Mouse (Mus musculus) left cerebral cortex, postnatal 10 days (tissue): ENCODE data around the gene Fam104a. TPM values are rescaled to one million over a fixed set of nuclear protein-coding genes. Genes with fewer than 3 reads are reported as not detected.

Experiments used
- DNase-seq, 2 experiments: peaks; one replicate each; pipeline ENCODE4 v3.0.0; 2021 to 2022; ENCODE audit warnings: low spot score in 2 of 2, mixed read lengths in 1 of 2; ENCODE audit errors: extremely low spot score in 1 of 2
- intact Hi-C: fragments of 180-260 bp; cut with DNase I; formaldehyde crosslinking; loops from one replicate; pipeline ENCODE4 v1.15.1; 2025
- total RNA-seq, 2 experiments: library from RNA; stranded (reverse); gene quantifications; 2 replicates each; pipeline ENCODE4 v1.2.3; 2021

Fam104a gene
- total RNA-seq, 2 experiments from 2014 or later = 24.2 to 25.0 TPM

DNA sequence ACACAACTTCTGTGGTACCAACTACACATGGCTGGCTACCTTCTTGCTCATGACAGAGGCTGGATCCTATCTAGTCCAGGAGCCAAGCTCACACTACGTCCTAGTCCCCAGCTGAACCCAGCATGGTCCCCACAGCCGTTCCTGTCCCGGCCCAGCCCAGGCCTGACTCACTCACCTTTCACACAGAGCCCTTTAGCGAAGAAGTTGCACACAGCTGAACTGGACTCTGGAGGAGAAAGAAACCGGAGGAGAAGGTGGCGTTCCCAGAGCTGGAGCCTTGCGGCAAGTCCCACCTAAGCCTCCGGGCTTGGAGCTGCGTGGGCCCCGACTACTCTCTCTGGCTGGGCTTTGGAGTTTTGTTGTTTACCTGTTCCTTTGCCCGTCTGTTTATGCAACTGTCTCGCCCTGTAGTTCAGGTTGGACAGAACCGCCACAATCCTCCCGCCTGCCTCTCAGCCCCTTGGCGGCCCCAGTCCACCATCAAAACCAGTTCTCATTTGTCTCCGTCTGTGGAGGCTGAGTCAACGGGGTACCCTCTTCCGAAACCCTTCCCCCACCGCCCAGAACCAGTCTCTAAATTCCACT lies 24.8 kb upstream of the Fam104a start:
- intact Hi-C loops = loop anchor here (10.0 kb wide), 1 partner anchor 356 kb away; the partner anchor contains the start of gene Sdk2
- DNase-seq = no peak

DNA sequence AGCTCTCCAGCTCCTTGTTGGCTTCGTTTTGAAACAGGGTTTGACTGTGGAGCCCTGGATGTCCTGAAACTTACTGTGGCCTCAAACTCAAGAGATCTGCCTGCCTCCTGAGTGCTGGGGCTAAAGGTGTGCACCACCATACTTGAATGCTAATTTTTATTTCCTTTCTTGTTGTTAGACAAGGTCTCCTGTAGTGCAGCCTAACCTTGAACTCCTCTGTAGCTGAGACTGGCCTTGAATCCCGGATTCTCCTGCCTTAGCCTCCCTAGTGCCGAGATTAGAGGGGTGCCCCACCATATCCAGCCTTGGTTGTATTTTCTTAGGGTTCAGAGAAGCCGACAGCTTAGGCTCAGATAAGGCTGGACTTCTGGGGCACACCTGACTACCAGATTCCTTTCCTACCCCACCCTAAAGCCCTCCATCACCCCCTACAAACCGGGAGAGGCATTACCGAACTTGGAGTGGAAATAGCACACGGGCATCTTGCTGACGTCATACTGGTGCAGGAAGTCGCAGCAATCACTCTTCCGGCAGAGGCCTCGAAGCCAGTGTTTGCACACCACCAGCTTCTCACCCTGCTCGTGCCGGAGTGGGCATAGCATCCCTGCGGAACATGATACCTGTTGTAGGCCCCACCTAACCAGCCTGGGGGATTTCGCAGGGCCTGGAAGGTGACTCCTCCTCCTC lies 22.2 kb upstream of the Fam104a start:
- DNase-seq = no peak
- intact Hi-C loops = loop anchor here (10.0 kb wide), 1 partner anchor 359 kb away; the partner anchor contains the start of gene Sdk2

GRCm38 (mm10) chr11:113703758-113704157 lies 19.8 kb upstream of the Fam104a start:
- DNase-seq = peak; percentile 72 to 79
- intact Hi-C loops = loop anchor here (1.0 to 10.0 kb wide), 3 partner anchors 108 to 934 kb away; partner anchors contain the start of gene Sdk2

DNA sequence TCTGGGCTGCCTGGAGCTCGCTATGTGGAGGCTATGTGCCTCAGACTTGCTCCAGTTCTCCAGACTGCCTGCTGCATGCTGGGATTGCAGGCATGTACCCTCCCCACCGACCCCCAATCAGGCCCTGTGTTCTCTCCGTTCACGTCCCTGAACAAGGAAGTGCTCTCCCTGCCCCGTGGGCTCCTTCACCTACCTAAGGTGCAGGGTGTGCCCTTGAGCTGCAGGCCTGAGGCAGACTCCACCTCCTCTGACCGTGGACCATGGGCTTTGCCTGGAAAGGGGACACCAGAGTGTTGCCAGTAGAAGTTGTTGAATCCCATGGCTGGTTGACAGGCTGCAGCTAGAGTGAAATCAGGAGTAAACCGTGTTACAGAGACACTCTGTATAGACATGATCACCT lies 15.7 kb upstream of the Fam104a start:
- no peak for DNase-seq
- intact Hi-C loops = loop anchor here (5.0 to 10.0 kb wide), 2 partner anchors 365 to 938 kb away; partner anchors contain the start of gene Sdk2

GRCm38 (mm10) chr11:113698013-113698545 lies 14.1 kb upstream of the Fam104a start:
- peak in 1 of 2 experiments; percentile 67 for DNase-seq
- intact Hi-C loops = no loop called here

- no peak for DNase-seq
- intact Hi-C loops = no loop called here
These were observed 13.6 kb upstream of the Fam104a start for GRCm38 (mm10) chr11:113697571-113697970.

DNA sequence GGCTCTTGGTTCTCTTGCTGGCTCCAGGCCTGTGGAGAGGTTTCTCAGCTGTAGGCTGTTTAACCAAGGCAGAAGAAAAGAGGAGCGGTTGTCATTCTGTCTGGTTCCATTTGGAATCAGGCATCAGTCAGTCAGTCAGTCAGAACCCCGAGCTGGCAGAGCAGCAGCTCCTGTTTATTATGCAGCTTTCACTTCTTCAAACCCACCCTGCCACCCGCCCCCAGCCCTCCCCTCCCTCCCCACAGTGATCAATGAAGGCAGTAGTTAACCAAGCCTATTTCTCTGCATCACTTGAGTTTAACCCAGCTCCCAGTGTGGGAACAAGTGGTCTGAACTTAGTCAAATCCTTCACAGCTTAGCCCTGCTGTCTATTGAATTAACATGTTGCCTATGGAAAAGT lies 7.9 kb upstream of the Fam104a start:
- intact Hi-C loops = no loop called here
- peak in 1 of 2 experiments; percentile 2 for DNase-seq

DNA sequence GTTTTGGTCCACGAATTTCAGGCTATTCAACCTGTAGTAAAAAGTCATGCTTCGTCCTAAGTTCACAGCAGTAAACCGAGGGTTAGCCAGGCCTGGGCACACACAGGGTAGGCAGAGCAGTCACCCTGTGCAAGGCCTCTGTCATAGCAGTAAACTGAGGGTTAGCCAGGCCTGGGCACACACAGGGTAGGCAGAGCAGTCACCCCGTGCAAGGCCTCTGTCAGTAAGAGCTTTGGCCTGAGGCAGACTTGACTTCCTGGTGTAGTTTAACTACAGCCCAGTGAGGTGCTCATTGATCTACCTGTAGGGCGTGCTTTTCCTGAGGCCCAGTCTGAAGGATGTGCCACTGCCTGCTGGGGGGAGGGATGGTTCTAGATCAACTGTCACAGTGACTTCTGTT lies 7.4 kb upstream of the Fam104a start:
- intact Hi-C loops = no loop called here
- no peak for DNase-seq

DNA sequence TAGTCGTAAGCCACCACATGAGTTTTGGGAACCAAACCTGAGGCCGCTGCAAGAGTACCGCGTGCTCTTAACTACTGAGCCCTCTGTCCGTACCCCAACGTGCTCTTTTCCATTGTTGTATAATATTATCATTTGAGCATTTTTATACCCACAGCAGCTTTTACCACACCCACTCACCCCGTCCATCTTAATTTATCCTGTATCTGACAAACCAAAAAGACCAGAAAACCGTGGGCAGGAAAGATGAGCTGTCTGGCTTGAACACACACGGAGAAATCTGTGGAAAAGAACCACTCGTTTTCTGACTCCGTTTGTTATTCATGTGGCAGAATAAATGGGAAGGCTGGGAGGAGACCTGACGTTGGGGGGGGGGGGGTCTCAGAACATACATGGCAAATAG lies 6.6 kb upstream of the Fam104a start:
- DNase-seq = no peak
- intact Hi-C loops = no loop called here

- no peak for DNase-seq
- intact Hi-C loops = no loop called here
These were observed 3.1 kb upstream of the Fam104a start for GRCm38 (mm10) chr11:113687031-113687430.

DNA sequence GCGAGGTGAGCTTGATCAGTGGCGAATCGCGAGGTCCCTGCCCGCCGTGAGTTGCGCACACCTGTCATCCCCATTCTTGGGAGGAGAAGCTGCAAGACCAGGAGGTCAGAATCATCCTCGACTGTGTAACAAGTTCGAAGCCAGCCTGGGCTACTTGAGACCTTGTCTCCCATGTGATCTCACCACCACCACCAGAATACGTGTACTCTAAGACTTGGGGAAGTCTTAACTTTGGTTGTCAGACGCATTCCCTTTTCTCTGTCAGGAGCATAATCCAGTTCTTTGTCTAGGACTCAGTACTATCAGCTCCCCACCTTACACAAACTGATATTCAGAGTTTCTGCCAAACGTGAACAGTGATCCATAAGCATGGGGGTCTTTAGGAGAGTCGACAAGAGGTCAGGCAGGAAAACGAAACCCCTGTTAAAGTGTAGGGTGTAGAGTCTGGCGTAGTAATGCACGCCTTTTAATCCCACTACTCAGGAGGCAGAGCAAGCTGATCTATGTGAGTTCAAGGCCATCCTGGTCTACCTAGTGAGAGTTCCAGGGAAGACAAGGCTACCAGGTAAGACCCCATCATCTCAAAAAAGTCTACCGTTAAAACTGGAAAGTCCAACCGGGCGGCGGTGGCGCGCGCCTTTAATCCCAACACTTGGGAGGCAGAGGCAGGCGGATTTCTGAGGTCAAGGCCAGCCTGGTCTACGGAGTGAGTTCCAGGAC lies 912 bp upstream of the Fam104a start:
- DNase-seq = no peak
- intact Hi-C loops = no loop called here

GRCm38 (mm10) chr11:113683627-113683956 lies 363 bp downstream of the Fam104a start:
- intact Hi-C loops = no loop called here
- no peak for DNase-seq

DNA sequence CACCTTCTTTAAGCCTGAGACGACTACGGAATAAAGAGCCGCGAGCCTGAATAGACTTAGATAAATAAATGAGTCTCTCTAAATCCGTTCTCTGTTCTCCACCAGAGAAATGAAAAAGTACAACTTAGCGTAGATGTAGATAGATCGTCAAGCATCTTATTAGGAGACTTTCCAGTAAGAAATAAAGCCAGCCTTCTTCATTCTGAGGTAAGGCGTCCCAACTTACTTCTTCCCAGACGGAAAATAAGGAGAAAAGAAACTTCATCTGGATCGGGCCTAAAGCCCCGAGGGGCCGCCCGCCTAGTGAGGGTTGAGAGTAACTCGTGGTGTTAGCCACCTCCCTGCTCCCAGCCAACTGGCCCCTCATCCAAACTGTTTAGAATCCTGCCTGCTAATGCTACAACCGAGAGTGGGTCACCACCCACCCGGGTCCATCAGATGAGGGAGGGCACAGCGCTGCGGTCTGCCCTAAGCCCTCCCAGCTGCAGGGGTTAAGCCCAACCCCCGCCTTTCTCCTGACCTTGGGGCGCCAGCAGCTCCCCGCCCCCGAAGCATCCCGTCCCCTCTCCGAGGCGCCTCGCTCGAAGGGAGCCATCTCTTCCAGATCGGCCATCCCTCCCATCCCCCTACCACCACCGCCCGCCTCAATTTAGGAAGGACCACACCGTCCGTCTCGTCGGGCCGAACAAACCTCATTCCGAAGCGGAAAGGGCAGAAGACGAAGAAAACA lies 893 bp downstream of the Fam104a start:
- intact Hi-C loops = no loop called here
- peak in 1 of 2 experiments; percentile 87 for DNase-seq

GRCm38 (mm10) chr11:113681979-113682378 lies 2.0 kb downstream of the Fam104a start:
- intact Hi-C loops = no loop called here
- DNase-seq = no peak

DNA sequence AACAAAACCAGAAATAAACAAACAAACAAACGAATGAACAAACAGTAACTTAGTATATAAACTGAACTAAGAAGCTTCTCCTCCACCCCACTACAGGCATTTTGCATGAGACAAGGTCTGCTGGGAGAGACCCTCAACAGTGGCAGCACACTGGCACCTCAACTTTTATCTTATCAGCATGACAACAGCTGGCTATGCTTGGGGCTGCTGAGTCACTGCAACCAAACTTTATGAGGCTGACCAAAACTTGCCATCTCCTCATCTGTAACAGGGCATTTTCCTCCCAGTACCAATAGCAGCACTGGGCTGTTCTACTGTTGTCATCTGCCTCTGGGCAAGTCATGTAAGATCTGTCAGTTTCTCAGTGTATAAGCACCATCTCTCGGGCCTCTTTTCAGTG lies 3.0 kb downstream of the Fam104a start:
- intact Hi-C loops = no loop called here

DNA sequence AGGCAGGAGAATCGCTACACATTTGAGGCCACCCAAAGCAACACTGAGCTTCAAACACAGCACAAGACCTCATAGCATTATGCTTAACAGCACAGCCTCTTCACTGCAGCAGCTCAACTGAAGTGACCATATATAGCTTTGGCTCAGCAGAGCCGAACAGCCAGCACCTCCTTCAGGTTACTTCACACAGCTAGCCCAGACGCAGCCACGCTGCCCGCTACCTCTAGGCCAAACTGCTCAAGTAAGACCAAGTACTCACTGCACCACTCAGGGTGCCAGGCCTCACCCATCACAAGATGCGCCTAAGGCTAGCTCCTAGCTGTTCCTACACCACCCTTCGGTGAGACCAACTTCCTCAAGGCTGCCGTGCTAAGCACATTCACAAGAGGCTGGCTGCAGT lies 5.6 kb downstream of the Fam104a start:
- DNase-seq = no peak
- intact Hi-C loops = no loop called here

More for the DNA sequence above, 3.0 kb downstream of the Fam104a start:
- no peak for DNase-seq

DNA sequence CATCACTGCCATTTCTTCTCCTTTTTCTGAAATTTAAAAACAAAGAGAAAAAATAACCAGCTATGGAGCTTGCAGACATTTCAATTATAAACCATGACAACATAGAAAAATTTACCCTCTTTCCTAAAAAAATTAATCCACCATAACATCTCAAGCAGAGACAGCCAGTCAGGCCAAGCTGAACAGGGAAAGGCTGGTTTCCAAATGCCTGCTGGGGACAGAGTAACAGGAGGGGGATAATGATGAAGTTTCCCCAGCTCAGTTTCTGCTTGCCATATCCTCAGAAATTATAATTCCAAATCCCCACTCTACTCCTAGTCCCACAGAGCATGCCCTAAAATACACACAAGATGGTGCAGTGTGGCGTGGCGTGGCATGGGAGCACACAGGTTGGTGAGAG lies 6.6 kb downstream of the Fam104a start:
- DNase-seq = no peak
- intact Hi-C loops = no loop called here

DNA sequence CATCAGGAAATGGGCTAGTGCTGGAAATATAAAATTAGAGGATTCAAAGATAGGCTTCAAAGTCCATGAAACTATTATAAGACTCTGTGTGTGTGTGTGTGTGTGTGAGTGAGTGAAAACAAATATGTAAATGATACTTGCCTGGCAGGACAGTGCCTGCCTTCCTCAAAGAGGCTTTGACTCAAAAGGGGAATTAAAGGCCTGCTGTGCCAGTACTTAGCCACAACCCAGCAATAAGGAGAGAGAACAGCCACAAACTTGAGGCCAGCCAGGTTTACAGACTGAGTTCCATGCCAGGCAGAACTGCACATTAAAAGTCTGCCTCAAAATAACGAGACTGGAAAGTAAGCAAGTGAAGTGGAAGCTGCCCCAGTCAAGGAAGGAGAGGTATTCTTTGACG lies 7.1 kb downstream of the Fam104a start:
- intact Hi-C loops = no loop called here
- DNase-seq = no peak

DNA sequence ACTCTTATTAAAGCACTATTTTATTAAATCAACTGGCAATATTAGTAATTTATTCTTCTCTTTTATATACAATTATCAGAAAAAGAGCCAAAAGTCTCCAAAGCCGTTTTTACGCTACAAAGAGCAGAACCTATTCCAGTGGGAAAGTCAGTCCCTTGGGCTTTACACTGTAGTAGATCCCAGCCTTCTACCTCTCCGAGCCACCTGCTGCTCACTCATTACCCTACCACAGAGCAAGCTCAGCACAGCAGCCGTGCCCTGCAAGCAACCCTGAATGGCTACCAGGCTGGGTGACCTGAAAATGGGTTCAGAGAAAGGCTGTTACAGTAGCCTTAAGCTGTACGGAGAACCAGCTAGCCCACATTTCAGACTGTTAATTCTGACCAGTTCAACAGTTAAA lies 9.4 kb downstream of the Fam104a start:
- intact Hi-C loops = no loop called here
- no peak for DNase-seq
